In the genomic region with DNA sequence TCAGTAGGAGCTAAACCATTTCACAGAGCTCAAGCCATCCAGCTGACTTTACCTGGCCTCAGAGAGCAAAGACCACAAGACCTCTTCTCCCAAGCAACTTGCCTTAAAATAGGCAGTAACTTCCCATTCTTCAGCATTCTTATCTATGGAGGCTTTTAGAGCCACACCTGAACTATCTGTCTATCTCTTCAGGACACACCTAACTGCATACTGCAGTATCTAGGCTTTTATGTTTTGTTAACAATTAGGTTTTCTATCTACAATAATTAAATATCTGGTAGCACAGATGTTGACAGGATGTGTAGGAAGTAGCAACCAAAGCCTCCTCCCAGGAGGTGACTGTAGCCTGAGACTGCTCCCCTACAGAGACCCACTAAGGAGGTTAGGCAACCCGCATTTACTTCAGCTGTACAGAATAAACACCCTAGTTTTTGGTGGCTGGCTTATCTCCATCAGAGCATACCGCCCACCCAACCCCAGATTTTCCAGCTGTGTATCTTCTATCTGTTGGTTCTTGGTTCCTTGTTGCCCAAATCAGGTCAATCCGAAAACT, we compare ENCODE assay signal across 22 mouse cellular contexts.
"Had no signal": no experiment of that assay in that cellular context is flagged by ENCODE, and none has a peak within 500 bp of the region (broad histone marks: within the 10 kb centered on the region; RNA-seq: fewer than 3 reads in every experiment).

No protein-coding gene starts in this region.

- H3K27me3 ChIP-seq: intestine, embryonic 15.5 days; kidney, embryonic 15.5 days; limb, embryonic 12.5 days; limb, embryonic 15.5 days; neural tube, embryonic 13.5 days had no signal

- H3K9me3 ChIP-seq: intestine, embryonic 15.5 days; limb, embryonic 12.5 days; limb, embryonic 15.5 days; midbrain, embryonic 10.5 days; midbrain, embryonic 13.5 days; neural tube, embryonic 13.5 days had no signal

- H3K4me2 ChIP-seq: intestine, embryonic 15.5 days; kidney, embryonic 15.5 days; limb, embryonic 12.5 days; limb, embryonic 15.5 days; midbrain, embryonic 13.5 days; neural tube, embryonic 13.5 days had no signal

- ATAC-seq: intestine, embryonic 15.5 days; midbrain, embryonic 13.5 days; midbrain, embryonic 16.5 days had no signal

- DNase-seq: kidney, adult 11 months; kidney, adult 8-10 months; kidney, postnatal 10 days; kidney, postnatal 36 days; left cerebral cortex, postnatal 4 days; lung, adult 2 months; lung, postnatal 14 days; lung, postnatal 4 days; retina, postnatal 1 day; right cerebral cortex, postnatal 25 days; spleen, adult 18-20 months; thymus, adult 2 months; thymus, postnatal 25 days had no signal

- H3K36me3 ChIP-seq: intestine, embryonic 15.5 days; kidney, embryonic 15.5 days; limb, embryonic 12.5 days; limb, embryonic 15.5 days; midbrain, embryonic 10.5 days; midbrain, embryonic 13.5 days; neural tube, embryonic 13.5 days had no signal

- H3K4me1 ChIP-seq: intestine, embryonic 15.5 days; kidney, embryonic 15.5 days; limb, embryonic 12.5 days; limb, embryonic 15.5 days; midbrain, embryonic 10.5 days; midbrain, embryonic 13.5 days had no signal

- H3K4me3 ChIP-seq: intestine, embryonic 15.5 days; kidney, embryonic 15.5 days; limb, embryonic 12.5 days; limb, embryonic 15.5 days; midbrain, embryonic 10.5 days; midbrain, embryonic 13.5 days; myocyte; neural tube, embryonic 13.5 days had no signal

- H3K27ac ChIP-seq: intestine, embryonic 15.5 days; kidney, embryonic 15.5 days; limb, embryonic 12.5 days; limb, embryonic 15.5 days; midbrain, embryonic 10.5 days; midbrain, embryonic 13.5 days; neural tube, embryonic 13.5 days had no signal

- H3K9ac ChIP-seq: intestine, embryonic 15.5 days; kidney, embryonic 15.5 days; limb, embryonic 12.5 days; limb, embryonic 15.5 days; midbrain, embryonic 13.5 days; neural tube, embryonic 13.5 days had no signal
